Mouse (Mus musculus) brain, embryonic 14.5 days (tissue): ENCODE results near the gene Kiz.

Source experiments
- CTCF ChIP-seq: fragments of 200-500 bp; IDR thresholded peaks from 2 replicates; pipeline ENCODE4 v1.5.1; 2012; ENCODE audit warnings: inconsistent platforms, mild to moderate bottlenecking, moderate library complexity, borderline replicate concordance; ENCODE audit not compliant: insufficient read depth, insufficient read length; ENCODE audit errors: extremely low read depth
- POLR2A ChIP-seq: fragments of 200-500 bp; IDR thresholded peaks from 2 replicates; pipeline ENCODE4 v1.6.1; 2012; ENCODE audit warnings: mild to moderate bottlenecking, inconsistent platforms, borderline replicate concordance; ENCODE audit not compliant: poor library complexity, insufficient read depth, insufficient read length, severe bottlenecking; ENCODE audit errors: extremely low read depth

DNA sequence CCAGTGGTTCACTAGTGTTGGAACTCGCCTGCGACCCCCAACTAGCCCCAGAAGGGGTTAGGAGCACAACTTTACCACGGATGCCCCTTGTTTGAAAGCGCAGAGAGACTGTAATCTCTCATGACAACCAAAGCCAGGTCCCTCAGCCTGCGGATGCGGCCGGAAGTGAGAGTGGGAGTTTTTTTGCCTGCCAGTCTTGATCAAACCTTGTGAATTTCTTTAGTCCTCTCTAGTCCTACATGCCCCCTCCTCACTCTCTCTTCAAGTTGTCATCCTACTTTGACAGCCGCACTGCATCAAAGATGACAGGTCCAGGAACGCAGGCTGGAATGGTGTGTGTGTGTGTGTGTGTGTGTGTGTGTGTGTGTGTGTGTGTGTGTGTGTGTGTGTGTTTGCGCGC lies 456 bp downstream of the Kiz start:
- no peak for TF ChIP-seq POLR2A
- TF ChIP-seq CTCF, result no peak
